Mouse (Mus musculus): ENCODE measurements around the gene Adprh. TPM values are rescaled to one million over a fixed set of nuclear protein-coding genes. Genes with fewer than 3 reads are reported as not detected.

Gene Adprh
- total RNA-seq, 1 experiment from 2014 or later, result 26.4 TPM

DNA sequence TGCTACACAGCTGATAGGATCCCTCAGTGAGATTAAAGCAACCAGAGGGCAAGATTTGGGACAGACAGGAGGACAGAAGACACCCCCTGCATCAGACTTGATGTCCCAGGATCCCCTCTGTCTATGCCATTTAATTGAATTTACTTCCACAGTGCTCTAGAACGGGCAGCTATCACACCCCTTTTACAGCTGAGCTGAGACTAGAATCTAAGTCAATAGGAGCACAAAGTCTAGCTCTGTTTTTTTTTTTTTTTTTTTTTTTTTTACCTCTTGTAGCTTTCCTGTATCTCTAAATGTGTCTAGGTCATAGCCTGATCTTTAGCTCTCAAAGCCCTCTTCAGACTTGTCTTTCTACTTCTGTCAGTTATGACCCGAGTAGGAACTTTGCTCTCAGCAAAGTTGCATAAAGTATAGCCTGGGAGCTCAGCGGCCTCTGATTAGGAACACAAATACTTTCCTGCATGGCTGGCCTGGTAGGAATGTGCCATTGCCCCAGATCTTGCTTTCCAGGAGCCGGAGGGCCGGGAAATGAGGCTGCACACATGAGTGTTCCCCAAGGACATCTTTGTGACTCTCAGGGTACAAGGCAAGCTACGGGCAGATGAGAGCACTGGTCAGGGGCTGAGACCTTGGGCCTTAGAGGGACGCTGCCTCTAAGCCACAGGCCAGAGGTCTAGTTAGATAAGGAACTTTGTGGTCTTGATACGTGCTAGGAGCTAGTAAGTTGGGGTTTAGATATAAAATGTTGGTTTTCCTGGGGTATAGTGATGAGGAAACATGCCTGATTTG lies 15.6 kb upstream of the Adprh start:
- no peak for ATAC-seq (ENCODE audit: extremely low read depth, insufficient number of reproducible peaks, low FRiP score, poor library complexity, severe bottlenecking)

GRCm38 (mm10) chr16:38467091-38467916 lies 14.8 kb upstream of the Adprh start:
- ATAC-seq (ENCODE audit: extremely low read depth, insufficient number of reproducible peaks, low FRiP score, poor library complexity, severe bottlenecking), result no peak

GRCm38 (mm10) chr16:38466089-38466488 lies 13.6 kb upstream of the Adprh start:
- ATAC-seq (ENCODE audit: extremely low read depth, insufficient number of reproducible peaks, low FRiP score, poor library complexity, severe bottlenecking), result no peak

- no peak for ATAC-seq (ENCODE audit: extremely low read depth, insufficient number of reproducible peaks, low FRiP score, poor library complexity, severe bottlenecking)
Measured at GRCm38 (mm10) chr16:38463305-38463704, 10.8 kb upstream of the Adprh start.

DNA sequence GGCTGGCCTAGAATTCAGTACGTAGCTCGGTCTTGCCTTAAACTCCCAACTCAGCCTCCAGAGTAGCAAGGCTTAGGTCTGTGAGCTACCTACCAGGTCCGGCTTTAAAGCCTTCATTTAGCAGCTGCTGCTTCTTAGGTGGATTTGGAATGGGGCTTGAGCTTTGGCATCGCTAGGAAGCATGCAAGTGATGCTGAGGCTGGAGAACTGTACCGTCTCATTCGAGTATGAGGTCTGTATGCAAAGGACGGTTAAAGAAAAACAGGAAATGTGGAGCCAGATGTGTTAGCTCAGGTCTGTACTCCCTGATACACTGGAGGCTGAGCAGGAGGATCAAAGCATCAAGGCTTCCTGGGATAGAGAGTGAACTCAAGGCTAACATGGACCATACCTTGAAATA lies 9.7 kb upstream of the Adprh start:
- ATAC-seq (ENCODE audit: extremely low read depth, insufficient number of reproducible peaks, low FRiP score, poor library complexity, severe bottlenecking), result no peak

DNA sequence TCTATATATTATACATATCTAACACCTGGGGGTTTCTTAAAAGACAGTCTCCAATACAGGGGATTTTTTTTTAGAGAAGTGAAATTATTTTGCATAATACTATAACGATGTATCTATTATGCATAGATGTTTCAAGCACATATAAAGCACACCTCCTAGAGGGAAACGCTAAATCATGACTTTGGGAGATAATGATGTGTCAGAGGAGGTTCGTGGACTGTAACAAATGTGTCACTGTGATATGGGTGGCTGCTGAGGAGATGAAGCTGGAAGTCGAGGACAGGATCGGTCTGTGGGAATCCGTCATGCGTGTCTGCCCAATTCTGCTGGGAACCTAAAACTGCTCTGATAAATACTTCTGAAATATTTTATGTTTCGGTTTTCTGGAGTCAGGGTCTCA lies 9.2 kb upstream of the Adprh start:
- ATAC-seq (ENCODE audit: extremely low read depth, insufficient number of reproducible peaks, low FRiP score, poor library complexity, severe bottlenecking), result peak; percentile 33; the same call in 1 of the 2 replicates

GRCm38 (mm10) chr16:38459990-38460389 lies 7.5 kb upstream of the Adprh start:
- no peak for ATAC-seq (ENCODE audit: extremely low read depth, insufficient number of reproducible peaks, low FRiP score, poor library complexity, severe bottlenecking)

- peak; percentile 53 for ATAC-seq (ENCODE audit: extremely low read depth, insufficient number of reproducible peaks, low FRiP score, poor library complexity, severe bottlenecking)
Measured at GRCm38 (mm10) chr16:38458600-38459280, 6.2 kb upstream of the Adprh start.

DNA sequence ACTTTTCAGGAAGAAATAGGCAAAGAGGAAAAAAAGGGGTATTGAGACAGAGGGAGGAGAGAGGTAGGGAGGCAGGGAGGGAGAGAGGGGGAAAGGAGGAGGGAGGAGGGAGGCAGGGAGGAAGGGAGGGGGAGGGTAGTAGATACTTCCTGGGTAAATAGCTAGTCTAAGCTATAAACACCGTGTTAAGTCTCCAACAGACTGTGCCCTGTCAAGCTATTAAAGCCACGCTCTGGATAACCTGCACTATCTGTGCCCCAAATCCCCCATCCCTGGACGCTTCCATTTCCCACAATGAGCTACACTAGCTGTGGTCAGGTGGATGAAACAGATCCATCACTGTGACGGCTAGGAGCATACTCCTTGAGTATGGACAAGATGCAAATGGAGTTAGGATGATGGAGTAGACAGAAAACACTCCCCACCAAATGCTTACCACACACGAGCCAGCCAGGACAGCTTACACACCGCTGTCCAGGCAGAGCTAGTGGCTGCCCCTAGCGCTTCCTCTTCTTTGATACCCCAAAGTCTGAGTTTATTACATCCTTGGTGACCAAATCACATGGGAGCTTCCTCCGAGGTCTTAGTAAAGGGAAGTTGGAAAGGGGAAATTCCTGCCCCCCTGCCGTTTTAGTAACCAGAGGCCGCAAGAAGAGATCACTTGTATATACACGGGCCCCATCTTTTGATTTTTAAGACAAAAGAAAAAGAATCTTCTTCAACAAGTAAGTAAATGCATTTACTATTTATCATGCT lies 4.5 kb upstream of the Adprh start:
- ATAC-seq (ENCODE audit: extremely low read depth, insufficient number of reproducible peaks, low FRiP score, poor library complexity, severe bottlenecking), result peak; percentile 56

GRCm38 (mm10) chr16:38455511-38456418 lies 3.3 kb upstream of the Adprh start, which contains the start of gene Cd80:
Cd80 (plus strand) TSS chr16:38455561.
- no peak for ATAC-seq (ENCODE audit: extremely low read depth, insufficient number of reproducible peaks, low FRiP score, poor library complexity, severe bottlenecking)

DNA sequence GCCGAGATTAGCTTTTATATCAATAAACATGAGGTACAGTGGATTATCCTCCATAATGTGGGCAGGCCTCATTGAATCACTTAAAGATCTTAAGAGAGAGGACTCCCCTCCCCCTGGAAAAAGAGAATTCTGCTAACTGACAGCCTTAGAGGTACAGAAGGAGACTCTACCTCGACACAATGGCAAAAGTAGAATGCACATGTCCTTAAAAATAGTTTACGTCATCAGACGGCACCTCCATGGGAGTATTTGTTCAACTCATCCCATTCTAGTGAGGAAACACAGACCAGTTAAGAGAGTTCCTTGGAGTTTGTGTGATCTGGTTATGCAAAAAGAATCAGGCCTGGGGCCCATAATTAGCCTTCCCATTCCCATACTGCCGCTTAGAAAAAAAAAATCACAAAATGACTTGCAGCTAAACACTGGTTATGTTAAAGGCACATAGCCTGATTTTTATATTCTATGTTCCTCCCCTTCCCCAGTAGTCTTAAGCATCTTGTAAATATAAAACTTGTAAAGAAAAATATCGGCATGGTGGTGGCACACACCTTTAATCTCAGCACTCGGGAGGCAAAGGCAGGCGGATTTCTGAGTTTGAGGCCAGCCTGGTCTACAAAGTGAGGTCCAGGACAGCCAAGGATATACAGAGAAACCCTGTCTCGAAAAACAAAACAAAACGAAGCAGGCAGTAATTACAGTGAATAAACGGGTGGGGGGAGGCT lies 2.2 kb upstream of the Adprh start:
- ATAC-seq (ENCODE audit: extremely low read depth, insufficient number of reproducible peaks, low FRiP score, poor library complexity, severe bottlenecking), result no peak

DNA sequence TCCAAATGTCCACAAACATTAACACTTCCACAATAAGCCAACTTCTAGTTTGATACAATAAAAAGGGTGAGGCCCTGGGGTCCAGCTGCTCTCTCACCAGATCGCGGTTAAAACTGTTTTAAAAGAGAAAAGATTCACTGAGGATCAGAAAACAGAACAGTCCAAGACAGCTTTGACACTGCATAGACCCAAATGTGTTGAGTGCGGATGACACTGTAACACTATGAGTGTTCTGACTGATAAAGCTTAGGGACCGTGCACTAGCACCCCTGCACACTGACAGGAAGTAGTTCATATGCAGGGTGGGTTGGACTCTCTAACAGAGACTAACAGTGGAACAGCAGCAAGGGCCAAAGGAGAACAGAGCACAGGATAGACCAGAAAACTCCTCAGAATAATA lies 1.4 kb upstream of the Adprh start:
- ATAC-seq (ENCODE audit: extremely low read depth, insufficient number of reproducible peaks, low FRiP score, poor library complexity, severe bottlenecking), result no peak

DNA sequence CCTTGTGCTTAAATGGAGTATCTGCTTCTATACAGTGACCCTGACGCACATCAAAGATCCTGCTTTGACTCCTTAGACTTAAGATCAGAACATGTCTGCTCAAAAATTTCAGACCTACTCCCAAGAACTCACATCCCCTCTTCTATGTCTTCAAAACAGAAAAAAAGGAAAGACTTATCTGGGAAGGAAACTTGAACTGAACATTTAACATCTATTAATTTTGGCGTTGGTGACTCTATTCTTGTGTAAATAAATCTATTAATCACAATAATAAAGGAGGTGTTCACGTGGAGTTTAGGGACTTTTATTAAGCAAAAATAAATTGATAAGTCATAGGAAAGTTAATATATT lies 675 bp upstream of the Adprh start:
- ATAC-seq (ENCODE audit: extremely low read depth, insufficient number of reproducible peaks, low FRiP score, poor library complexity, severe bottlenecking), result no peak

GRCm38 (mm10) chr16:38451421-38452205 lies 890 bp downstream of the Adprh start:
- no peak for ATAC-seq (ENCODE audit: extremely low read depth, insufficient number of reproducible peaks, low FRiP score, poor library complexity, severe bottlenecking)

DNA sequence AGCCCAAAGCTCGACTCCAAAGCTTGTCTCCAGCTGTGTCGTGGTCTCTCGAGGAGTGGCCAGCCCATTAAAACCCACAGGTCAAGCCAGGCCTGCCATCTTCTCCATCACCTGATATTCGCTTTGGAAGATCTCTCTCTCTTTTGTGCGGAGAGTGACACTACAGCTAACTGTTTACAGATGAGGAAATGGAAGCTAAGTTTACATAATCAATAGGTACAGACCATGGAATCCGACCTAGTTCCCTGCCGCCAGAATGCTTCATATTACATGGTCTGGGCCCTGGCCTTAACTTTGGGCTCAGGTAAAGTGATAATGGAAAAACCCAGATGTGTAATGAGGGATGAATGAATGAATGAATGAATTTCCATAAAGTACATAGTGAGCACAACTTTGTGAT lies 1.8 kb downstream of the Adprh start:
- no peak for ATAC-seq (ENCODE audit: extremely low read depth, insufficient number of reproducible peaks, low FRiP score, poor library complexity, severe bottlenecking)

GRCm38 (mm10) chr16:38448458-38448857 lies 4.0 kb downstream of the Adprh start:
- ATAC-seq (ENCODE audit: extremely low read depth, insufficient number of reproducible peaks, low FRiP score, poor library complexity, severe bottlenecking), result no peak

DNA sequence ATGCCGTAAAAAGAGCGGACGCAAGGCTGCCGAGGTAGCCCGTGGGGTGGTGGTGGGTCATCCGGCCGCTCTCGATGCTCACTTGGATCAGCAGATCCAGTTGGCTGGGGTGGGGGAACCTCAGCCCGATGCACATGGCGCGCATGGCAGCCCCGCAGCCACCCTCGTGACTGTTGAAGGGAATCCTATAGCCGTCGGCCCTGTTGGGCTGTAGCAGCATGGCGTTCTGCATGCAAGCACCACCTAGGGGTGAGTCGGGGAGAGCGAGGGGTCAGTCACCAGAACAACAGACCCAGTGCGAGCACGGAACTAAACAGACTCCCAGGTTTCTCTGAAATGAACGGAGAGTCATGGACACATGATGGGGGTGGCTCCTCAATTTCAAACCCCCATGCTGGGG lies 5.1 kb downstream of the Adprh start:
- no peak for ATAC-seq (ENCODE audit: extremely low read depth, insufficient number of reproducible peaks, low FRiP score, poor library complexity, severe bottlenecking)
